Mouse (Mus musculus) gastrocnemius, postnatal 10 days (tissue): ENCODE data around the gene Nudt3. TPM values are rescaled to one million over a fixed set of nuclear protein-coding genes. Genes with fewer than 3 reads are reported as not detected.

Experiments
- DNase-seq: peaks from one replicate; pipeline ENCODE4 v3.0.0; 2021; ENCODE audit warnings: mixed read lengths
- total RNA-seq, 2 experiments: library from RNA; stranded (reverse); gene quantifications; 2 replicates each; pipeline ENCODE4 v1.2.3; 2021

Gene Nudt3
- total RNA-seq, 2 experiments from 2014 or later, result 267 to 291 TPM

DNA sequence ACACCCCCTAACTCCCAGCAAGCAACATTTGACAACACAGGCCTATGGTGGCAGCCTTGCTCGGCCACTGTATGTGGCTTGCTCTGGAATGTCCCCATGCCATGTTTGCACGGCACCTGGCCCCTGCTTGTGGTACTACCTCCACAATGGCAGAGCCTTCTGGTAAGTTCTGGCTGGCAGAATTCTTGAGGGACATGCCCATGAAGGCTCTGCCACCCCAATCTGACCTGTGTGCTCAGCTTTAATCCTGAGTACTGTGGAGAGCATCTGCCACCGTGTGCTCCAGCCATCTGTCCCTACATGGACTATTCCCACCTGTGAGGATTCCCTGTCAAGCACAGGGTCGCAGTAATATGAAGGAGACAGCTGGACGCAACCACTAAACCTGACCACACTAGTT, 22.4 kb downstream of the Nudt3 start:
- no peak for DNase-seq

DNA sequence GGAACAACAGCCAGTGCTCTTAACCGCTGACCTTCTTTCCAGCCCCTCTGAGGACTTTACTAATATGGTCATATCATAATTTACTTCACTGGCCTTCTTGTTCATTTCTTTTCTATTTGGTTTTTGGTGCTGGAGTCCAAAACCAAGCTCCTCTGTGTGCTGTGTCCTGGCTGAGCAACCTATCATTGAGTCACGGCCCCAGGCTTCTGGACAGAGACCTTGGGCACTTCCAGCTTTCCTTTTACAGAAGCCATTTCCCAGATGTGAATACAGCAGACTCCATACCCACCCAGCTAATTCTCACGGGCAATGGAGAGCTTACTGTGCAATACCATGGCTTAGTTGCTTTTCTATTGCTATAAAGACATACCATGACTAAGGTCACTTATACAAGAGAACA, 23.0 kb downstream of the Nudt3 start:
- no peak for DNase-seq

DNA sequence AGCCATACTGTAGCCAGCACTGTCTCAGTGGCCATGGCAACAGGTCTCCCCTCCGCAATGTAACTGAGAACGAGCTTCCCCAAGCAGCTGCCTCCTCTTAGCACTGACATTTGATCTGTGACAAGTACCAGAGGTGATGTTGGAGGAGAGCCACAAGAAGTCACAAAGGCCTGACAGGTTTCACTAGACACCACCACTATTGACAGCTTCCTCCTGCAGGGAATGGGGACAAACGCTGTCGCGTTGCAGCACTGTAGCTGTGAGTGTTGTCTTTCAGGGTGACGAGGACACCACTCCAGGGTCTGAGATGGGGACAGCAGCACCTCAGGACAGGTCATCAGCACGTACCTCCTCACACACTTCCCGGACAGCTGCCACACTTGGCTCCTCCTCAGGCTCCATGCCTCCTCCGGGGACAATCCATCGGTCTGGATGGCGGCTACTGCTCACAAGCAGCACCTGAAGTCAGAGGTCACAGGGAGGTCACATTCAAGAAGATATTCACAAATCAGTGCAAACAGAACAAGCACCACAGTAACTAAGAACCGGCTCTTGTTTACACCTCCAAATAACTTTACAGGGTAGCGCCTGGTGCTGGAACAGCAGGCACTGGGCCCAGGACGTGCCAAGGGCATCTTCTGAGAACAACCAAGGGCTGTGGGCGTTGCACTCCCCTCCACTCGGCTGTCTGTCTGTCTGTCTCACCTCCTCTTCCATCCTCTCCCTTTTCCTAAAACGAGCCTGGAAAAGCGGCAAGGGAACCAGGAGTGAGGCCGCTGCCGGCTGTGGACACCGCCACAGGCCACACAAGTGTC, 26.7 kb downstream of the Nudt3 start:
- no peak for DNase-seq

DNA sequence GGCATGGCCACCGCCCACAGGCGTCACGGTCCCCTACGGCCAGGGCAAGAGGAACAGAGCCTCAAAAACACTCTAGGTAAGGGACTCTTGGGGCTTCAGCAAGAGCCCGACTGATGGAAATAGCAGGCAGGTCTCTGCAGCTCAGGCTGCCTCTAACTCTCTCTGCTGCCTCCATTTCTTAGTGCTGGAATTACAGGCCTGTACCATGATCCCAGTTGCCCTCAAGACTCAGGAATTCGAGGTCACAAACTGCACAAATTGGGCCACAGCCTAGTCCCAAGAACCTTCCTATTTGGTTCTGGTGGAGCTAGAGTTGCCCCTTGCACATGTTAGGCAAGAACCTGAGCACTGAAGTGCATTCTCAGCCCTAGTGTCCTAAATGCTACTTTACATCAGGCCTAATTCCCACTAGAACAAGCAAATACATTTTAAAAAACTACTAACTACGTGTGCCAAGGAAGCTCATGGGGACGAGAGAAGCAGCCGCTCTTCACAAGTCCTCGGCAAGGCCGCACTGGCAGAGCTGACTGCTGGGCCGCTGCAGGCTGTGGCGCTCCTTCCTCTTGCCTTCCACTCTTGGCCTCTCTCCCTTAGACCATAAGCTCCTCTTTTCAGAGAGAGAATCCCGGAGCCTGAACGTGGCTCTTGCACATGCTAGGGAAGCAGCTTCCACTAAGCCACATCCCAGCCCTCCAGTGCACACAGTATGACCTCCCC, 27.5 kb downstream of the Nudt3 start:
- no peak for DNase-seq

DNA sequence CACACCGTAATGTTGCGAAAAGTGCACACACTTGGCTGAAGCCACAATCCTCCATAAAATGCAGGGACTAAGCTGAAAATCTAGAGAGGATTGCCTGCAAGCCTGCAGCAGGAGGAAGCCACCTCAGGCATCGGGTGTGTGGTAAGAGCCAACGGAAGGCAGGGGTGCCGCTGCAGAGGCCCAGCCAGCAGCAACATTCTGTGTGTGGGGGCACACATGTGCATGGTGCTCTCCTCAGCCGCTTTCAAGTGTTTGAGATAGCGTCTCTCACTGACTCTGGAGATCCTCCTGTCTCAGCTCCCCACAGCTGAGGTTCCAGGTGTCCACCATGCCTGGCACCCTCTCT, 30.8 kb downstream of the Nudt3 start:
- no peak for DNase-seq

DNA sequence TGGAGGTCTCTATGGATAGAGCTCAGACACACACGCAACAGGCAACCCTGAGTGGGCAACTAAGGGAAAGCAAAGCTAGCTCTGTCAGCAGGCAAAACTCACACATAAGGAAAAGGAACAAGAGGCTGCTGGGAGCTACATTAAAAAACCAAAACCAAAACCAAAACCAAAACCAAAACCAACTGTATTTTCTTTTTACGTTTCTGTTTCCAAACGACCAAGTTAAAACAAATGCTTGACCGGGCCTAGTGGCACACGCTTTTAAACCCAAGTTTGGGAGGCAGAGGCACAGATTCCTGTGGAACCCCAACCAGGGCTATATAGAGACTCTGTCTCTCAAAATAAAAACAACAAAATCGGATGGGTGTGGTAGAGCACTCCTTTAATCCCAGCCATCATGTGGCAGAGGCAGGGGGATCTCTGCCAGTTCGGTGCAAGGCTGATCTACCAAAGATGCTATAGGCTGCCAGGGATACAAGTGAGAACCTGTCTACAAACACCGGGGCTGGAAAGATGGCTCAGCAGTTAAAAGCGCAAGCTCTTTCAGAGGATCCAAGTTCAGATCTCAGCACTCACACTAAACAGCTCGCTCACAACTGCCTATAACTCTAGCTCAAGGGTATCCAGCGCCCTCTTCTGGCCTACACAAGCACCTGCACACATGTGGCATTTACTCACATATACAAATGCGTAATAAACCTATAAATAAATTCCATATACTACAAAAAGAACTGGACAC, 31.3 kb downstream of the Nudt3 start:
- no peak for DNase-seq

DNA sequence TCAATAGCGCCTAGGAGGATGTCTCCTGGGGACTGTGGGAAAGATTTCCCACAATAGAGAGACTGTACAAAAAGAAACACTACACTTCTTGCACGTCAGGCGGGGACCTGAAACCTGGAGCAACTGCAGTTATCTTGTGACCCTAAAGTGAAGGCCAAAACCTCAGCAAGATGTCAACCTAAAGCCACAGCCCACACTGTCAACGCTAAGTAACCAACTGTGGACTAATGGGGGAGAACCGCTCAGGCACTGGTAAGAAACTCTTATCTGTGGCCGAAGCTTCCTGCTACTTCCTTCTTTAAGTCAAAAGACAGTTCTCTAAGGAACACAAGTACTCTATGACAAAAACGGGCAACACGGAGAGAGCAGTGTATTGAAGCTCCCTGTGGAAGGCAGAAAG, 35.1 kb downstream of the Nudt3 start:
- DNase-seq, result no peak

DNA sequence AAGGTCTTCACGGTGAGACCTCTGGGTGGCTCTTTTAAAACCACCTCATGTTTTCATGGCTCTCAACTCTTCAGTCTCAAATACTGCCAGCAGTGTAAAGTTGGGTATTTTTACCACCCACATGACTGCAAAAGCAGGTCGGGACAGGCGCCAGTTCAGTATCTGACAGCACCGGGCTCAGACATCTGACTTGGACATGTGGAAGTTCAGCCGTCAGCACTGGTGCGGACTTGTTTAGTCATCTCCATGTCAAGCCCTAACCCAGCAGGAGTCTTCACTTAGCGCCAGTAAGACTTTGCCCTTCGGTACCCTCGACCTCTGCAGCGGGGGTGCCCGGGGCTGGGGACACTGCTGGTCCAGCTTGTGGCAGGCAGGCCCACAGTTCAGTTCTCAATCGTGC, 36.0 kb downstream of the Nudt3 start:
- peak; percentile 58 for DNase-seq

DNA sequence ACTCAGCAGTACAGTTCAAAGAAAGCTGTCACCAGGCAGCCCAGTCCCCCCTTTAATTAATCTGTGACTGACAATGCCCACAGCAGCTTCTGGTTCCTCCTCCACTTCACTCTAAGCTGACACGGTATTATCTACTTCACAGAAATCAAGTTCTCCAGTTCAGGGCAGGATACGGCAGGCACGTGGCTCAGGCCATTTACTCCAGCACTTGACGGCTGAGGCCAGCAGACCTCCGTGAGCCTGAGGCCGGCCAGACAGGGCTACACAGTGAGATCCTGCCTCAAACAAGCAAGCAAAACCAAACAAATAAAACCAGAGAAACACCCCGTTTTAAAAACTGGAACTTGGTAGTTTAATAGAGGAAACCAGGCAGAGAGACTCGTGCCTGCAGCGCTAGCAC, 36.6 kb downstream of the Nudt3 start:
- DNase-seq, result no peak

DNA sequence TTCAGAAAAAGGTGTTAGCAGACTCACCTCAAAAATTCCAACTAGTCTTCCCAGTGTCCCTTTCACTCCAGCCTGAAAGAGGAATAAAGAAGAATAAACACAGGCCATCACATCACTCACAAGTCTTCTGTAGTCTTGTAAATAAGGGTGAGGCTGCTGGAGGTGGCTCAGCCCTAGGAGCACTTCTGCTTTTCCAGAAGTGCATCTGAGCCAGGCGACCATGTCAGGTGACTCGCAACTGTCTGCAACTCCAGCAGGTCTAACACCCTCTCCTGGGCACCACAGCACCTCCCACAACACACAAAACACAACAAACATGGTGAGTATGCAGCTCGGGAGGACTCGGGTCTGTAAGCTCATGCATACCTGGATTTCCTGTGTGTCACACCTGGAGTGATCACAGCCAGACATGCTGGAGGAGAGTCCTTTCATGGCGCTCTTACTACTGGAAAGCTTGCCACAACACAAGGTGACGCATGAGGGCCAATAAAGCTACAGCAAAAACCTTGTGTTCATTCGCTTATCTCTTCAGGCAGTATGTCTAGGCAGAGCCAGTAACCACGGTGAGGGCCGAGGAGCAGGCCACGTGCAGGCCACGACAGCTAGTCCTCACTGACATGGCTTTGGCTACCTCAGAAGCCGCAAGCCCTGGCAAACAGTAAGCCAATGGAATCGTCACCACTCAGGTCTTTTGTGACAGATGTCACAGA, 40.0 kb downstream of the Nudt3 start:
- DNase-seq, result no peak

DNA sequence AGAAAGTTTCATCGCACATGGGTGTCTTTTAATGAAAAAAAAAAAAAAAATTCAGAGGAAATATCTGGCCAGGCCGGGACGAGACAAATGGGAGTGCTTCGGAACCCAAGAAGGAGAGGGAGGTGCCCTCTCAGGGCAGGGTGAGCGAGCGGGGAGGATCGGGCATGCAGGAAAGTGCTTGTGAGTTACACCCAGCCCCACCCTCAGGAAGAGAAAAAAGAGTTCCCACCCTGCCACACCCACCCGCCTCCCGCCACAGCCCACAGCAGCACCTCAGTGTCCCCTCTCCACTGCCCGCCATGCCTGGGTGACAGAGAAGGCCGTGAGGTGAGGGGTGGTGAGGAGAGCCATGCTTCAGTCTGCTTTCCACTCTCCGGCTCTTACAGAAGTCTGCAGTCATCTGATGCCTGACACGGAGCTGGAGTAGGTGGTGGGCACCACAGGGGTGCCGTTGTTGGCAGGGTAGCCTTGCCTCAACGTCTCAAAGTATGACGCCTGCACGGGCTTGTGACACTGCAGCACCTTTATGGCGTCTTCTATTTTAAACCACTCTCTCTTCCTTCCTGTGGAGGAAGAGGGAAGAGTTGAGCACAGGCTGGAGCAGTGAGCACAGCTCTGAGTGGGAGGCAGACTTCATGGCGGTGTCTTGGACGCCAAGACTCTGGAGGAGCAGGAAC, 42.8 kb downstream of the Nudt3 start:
- DNase-seq, result no peak

DNA sequence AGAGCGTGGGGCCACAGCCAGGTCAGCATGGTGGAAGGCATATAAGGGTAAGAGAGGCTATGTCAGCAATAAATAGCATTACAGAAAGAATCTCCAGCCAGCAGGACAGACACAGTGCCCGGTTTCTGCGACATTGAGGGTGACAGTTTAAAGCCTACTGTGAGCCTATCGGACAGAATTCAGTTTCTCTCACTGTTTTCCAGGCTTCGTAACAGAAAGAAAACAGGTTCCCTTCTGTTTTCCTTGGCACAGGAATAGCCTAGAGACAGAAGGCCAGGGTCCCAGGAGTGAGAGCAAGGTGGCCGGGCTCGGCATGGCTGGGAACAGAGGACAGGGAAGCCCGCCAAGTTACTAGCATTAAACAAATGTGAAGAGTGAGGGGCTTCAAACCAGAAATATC, 43.5 kb downstream of the Nudt3 start:
- DNase-seq, result no peak

DNA sequence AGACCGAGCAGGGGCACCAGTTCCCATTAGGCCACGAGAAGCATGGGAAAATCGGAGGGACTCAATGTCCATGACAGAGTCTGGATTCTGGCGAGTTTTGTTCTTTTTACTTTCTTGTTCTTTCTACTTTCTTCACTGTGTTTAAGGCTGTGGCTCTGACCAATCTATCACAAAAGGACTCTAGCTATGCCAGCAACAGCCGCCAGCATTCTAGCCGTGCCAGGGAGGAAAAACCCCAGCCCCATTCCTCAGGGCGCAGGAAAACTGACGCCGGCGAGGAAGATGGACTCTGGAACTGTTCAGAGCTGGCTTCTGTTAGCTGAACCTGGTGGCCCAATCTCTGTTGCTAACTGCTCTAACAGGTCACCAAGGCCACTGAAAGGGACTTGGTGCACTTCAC, 44.8 kb downstream of the Nudt3 start:
- no peak for DNase-seq

DNA sequence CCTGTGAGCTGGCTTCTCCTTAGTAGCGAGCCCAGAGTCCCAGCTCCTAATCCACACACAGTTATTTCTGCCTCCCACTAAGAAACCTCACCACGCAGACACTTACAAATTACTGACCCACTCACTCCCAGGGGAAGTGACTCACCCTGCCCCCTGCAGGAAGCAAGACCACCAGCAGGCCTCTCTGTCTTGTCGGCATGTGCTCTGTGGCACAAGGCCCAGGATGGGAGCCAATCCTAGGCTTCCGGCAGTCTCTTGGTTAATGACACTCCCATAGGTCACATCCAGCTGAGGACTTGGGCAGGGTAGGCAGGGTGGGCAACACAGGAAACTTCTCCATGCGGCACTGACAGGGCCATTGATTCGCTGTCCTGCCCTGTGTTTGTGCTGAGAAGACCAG, 45.8 kb downstream of the Nudt3 start:
- no peak for DNase-seq

DNA sequence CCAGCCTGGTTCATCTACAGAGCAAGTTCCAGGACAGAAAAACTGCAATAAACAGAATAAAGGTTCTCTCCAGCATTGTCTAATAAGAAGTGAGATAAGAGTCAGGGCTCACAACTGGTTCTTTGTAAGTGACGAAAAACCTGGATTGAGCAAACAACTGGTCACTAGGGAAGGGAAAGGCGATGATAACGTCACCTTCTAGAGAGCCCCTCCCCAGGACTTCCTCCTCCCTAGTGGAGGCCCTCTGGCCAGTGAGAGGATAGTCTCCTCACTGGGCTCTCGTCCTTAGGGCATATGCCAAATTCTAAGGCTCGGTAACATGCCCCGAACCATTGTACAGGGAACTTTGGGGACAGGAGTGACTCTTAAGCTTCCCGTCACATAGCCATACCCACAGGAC, 47.2 kb downstream of the Nudt3 start:
- no peak for DNase-seq

DNA sequence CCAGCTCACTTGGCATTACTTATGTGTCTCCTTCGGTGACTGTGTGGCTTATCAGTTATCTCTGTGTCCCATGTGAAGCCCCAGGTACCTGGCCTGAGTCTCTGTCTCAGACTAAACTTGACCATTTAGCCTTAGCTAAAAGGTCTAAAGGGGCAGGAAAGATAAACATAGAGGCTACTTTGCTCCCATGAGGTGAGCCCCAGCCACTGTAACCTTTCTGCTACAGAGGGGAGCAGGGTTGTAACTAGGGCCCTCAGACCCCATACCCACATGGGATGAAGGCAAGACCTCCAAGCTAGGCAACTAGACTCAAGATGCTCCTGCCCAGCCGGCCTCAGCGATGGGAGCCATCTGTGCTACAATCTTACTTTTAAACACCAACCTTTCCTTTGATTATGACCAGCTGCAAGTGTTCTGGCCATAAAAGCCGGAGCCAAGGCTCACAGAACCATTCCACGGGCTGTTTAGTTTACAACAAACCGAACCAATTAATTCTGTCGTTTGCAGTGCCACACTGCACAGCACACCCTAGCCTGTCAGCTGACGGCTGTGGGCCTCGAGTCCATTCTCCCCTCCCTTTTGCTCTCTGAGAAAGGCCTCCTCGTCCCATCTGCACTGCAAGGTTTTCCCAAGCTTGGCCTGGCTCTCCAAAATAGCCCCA, 48.0 kb downstream of the Nudt3 start:
- DNase-seq, result no peak

DNA sequence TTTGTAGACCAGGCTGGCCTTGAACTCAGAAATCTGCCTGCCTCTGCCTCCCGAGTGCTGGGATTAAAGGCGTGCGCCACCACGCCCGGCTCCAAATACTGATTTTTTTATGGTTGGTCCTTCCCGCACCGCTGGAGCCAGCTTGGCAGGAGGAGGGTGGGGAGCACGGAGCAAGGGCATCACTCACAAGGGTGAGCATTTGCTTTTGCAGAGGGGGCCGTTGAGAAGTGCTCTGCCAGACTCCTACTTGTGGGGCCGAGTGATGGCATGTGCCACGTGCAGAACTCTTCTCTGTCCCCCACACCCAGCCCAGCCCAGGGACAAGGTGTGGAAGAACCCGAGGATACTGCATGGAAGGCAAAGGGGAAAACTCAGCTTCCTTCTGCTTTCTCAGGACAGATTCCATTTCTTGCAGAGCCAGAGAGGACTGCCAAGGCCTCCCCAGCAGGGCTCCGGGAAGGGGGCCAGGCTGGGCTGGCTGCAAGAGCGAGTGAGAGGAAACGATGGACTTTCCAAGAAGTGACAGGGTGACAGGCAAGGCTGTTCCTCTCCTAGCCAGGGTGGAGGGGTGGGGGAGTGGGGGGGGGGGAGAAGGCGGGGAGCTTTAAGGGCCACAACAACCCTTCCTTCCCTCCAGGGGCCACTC, 48.7 kb downstream of the Nudt3 start:
- DNase-seq, result peak; percentile 86

DNA sequence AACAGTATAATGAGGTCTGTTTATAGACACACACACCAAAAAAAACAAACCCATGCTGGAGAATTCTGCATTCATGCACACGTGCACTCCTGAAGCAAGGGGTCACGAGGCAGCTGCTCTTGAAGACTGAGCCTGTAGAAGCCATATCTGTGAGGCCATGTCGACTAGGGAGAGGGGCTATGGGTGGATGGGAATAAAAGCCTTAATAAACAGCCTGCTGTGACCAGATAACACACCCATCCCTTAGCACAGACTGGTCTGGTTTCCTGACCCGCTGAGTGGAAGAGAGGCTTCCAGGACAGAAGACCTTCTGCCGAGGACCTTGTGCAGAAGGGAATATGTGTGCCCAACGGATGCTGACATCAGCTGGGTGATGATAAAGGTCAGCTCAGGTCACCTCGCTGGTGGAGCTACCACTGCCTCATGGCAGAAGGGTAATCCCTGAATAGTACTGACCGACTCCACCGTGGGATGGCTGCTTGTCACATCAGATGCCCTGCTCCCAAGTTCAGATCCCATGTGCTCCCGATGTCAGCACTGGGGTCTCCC, 49.4 kb downstream of the Nudt3 start:
- no peak for DNase-seq

DNA sequence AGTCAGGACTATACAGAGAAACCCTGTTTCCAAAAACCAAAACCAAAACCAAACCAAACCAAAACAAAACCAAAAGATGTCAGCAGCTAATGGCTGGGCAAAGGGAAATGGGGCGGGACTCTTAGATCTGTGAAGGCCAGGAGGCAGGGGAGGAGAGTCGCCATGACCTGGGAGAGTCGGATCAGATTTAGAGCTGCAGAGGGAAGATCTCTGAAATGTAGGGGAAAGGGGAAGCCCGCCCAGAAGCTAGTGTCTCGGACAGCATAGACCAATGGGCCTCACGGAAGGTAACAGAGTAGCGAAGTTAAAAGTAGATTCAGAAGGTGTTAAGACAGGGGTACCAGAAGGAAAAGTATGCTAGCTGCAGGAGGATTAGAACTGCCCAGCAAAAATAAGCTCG, 52.0 kb downstream of the Nudt3 start:
- no peak for DNase-seq

DNA sequence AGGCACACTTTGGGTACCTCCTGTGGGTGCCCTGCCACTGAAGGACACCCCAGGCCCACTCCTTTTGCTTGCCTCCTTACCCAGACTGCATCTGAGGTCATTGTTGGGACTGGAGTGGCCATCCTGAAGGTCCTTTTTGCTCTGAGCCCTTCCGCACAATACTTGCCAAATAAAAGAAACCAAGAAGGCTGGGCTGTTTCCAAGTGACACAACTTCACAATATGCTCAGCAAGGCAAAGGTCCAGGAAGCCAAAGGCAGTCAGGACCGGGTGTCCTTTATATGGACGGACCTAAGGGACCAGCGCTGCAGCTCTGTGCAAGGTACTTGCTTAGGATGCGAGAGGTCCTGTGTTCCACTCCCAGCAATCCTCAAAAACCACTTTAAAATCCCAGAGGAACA, 55.1 kb downstream of the Nudt3 start:
- no peak for DNase-seq

DNA sequence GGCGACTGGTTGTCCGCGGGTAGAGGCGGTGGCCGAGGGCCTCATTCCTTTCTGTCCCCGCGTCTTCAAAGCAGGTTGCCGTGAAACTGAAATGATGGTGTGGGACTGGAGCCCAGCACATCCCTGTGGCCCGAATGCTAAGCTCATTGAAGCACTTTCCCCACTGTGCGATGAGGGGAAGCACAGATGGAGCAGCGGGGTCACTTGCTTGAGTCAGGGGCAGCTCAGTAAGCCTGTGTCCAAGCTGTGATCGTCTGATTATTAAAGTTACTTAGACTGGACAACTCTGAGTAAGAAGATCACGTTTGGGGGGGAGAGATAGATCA, 57.4 kb downstream of the Nudt3 start:
- no peak for DNase-seq
